Mouse (Mus musculus) left cerebral cortex, postnatal 25 days (tissue): ENCODE results near the gene Pax5. TPM values are rescaled to one million over a fixed set of nuclear protein-coding genes. Genes with fewer than 3 reads are reported as not detected.
A peak's percentile ranks its signal among the peaks of the same experiment; 100 is the strongest.

Experiments
- DNase-seq, 2 experiments: peaks; one replicate each; pipeline ENCODE4 v3.0.0; 2022; ENCODE audit warnings: low spot score in 2 of 2, mixed read lengths in 1 of 2
- intact Hi-C: fragments of 180-260 bp; cut with DNase I; formaldehyde crosslinking; loops from one replicate; pipeline ENCODE4 v1.15.1; 2025
- total RNA-seq, 2 experiments: library from RNA; stranded (reverse); gene quantifications; 2 replicates each; pipeline ENCODE4 v1.2.3; 2021

Pax5 gene
- total RNA-seq, 2 experiments from 2014 or later, result 0.18 TPM; not detected in 1

- no peak for DNase-seq
- intact Hi-C loops, result no loop called here
These were observed 90.0 kb downstream of the Pax5 start for GRCm38 (mm10) chr4:44620241-44620640.

- intact Hi-C loops, result no loop called here
- DNase-seq, result no peak
These were observed 96.1 kb downstream of the Pax5 start for GRCm38 (mm10) chr4:44614066-44614667.

GRCm38 (mm10) chr4:44612392-44612791 lies 97.9 kb downstream of the Pax5 start:
- intact Hi-C loops, result no loop called here
- no peak for DNase-seq

- intact Hi-C loops, result no loop called here
- DNase-seq, result no peak
These were observed 104.8 kb downstream of the Pax5 start for GRCm38 (mm10) chr4:44605453-44605852.

- DNase-seq, result no peak
- intact Hi-C loops, result no loop called here
These were observed 108.0 kb downstream of the Pax5 start for GRCm38 (mm10) chr4:44602257-44602801.

- intact Hi-C loops, result no loop called here
- no peak for DNase-seq
These were observed 108.9 kb downstream of the Pax5 start for GRCm38 (mm10) chr4:44601370-44601769.

- peak; percentile 46 to 71 for DNase-seq
- intact Hi-C loops, result no loop called here
These were observed 109.4 kb downstream of the Pax5 start for GRCm38 (mm10) chr4:44600875-44601274.

GRCm38 (mm10) chr4:44597965-44598364 lies 112.3 kb downstream of the Pax5 start:
- intact Hi-C loops, result no loop called here
- DNase-seq, result no peak

- no peak for DNase-seq
- intact Hi-C loops, result no loop called here
These were observed 117.2 kb downstream of the Pax5 start for GRCm38 (mm10) chr4:44593091-44593490.

- intact Hi-C loops, result no loop called here
- no peak for DNase-seq
These were observed 127.6 kb downstream of the Pax5 start for GRCm38 (mm10) chr4:44582687-44583086.

- no peak for DNase-seq
- intact Hi-C loops, result loop anchor here (5.0 kb wide), 1 partner anchor 84 kb away; no protein-coding TSS in a partner anchor
These were observed 131.7 kb downstream of the Pax5 start for GRCm38 (mm10) chr4:44578591-44578990.

GRCm38 (mm10) chr4:44577293-44577692 lies 133.0 kb downstream of the Pax5 start:
- intact Hi-C loops, result loop anchor here (5.0 kb wide), 1 partner anchor 85 kb away; no protein-coding TSS in a partner anchor
- peak; percentile 12 to 19 for DNase-seq

GRCm38 (mm10) chr4:44576786-44577185 lies 133.5 kb downstream of the Pax5 start:
- intact Hi-C loops, result loop anchor here (5.0 kb wide), 1 partner anchor 86 kb away; no protein-coding TSS in a partner anchor
- DNase-seq, result no peak

GRCm38 (mm10) chr4:44573017-44573416 lies 137.3 kb downstream of the Pax5 start:
- no peak for DNase-seq
- intact Hi-C loops, result no loop called here

- intact Hi-C loops, result no loop called here
- DNase-seq, result no peak
These were observed 137.9 kb downstream of the Pax5 start for GRCm38 (mm10) chr4:44572373-44572772.

- DNase-seq, result no peak
- intact Hi-C loops, result no loop called here
These were observed 141.1 kb downstream of the Pax5 start for GRCm38 (mm10) chr4:44569138-44569537.

GRCm38 (mm10) chr4:44568666-44569065 lies 141.6 kb downstream of the Pax5 start:
- DNase-seq, result no peak
- intact Hi-C loops, result no loop called here

- DNase-seq, result no peak
- intact Hi-C loops, result no loop called here
These were observed 143.9 kb downstream of the Pax5 start for GRCm38 (mm10) chr4:44566401-44566800.

GRCm38 (mm10) chr4:44565126-44566082 lies 144.9 kb downstream of the Pax5 start:
- intact Hi-C loops, result no loop called here

GRCm38 (mm10) chr4:44564602-44565001 lies 145.7 kb downstream of the Pax5 start:
- peak; percentile 66 to 73 for DNase-seq
- intact Hi-C loops, result loop anchor here (5.0 kb wide), 1 partner anchor 237 kb away; no protein-coding TSS in a partner anchor

More at GRCm38 (mm10) chr4:44565126-44566082, 144.9 kb downstream of the Pax5 start:
- no peak for DNase-seq
